Mouse (Mus musculus): Measurements from ENCODE around the gene Gm42674.

- TF ChIP-seq POLR2A (IDR thresholded peaks at IDR 0.05; ENCODE audit: borderline replicate concordance, extremely low read depth, insufficient read depth, insufficient read length, poor library complexity, severe bottlenecking): no peak
- no peak for TF ChIP-seq CTCF (IDR thresholded peaks at IDR 0.05; ENCODE audit: borderline replicate concordance, extremely low read depth, insufficient read depth, insufficient read length)
Observed at GRCm38 (mm10) chr3:90648981-90649380, 47.3 kb downstream of the Gm42674 start.
